Mouse (Mus musculus) limb, embryonic 15.5 days (tissue): ENCODE data around the gene Pate2. TPM values are rescaled to one million over a fixed set of nuclear protein-coding genes. Genes with fewer than 3 reads are reported as not detected.
"Not testable (repeated sequence)": the region's sequence is repeated elsewhere in the genome, so short reads cannot be mapped to it uniquely, and the experiment has no call there.

Experiments used
- ATAC-seq: fragments of 200-750 bp; cut with Nextera tagmentation; 2 replicates; pipeline ENCODE4 v1.8.0; 2017; ENCODE audit warnings: low read depth, moderate TSS enrichment; ENCODE audit not compliant: insufficient number of reproducible peaks, low FRiP score, low TSS enrichment
- H3K27ac ChIP-seq: fragments of 300-500 bp; sonication (generic); 2 replicates; pipeline ENCODE4 v1.5.1; 2015; ENCODE audit warnings: moderate library complexity, mild to moderate bottlenecking, inconsistent platforms
- H3K27me3 ChIP-seq: fragments of 300-500 bp; sonication (generic); 2 replicates; pipeline ENCODE4 v1.6.1; 2015; ENCODE audit warnings: inconsistent platforms
- H3K36me3 ChIP-seq: fragments of 300-500 bp; sonication (generic); 2 replicates; pipeline ENCODE4 v1.6.1; 2015; ENCODE audit warnings: inconsistent platforms
- H3K4me1 ChIP-seq: fragments of 300-500 bp; sonication (generic); 2 replicates; pipeline ENCODE4 v1.6.1; 2015; ENCODE audit warnings: inconsistent platforms
- H3K4me2 ChIP-seq: fragments of 300-500 bp; sonication (generic); 2 replicates; pipeline ENCODE4 v1.6.1; 2015; ENCODE audit warnings: mild to moderate bottlenecking, inconsistent platforms
- H3K4me3 ChIP-seq: fragments of 300-500 bp; sonication (generic); 2 replicates; pipeline ENCODE4 v1.5.1; 2015; ENCODE audit warnings: mild to moderate bottlenecking, inconsistent platforms
- H3K9ac ChIP-seq: fragments of 300-500 bp; sonication (generic); 2 replicates; pipeline ENCODE4 v1.6.1; 2015; ENCODE audit warnings: inconsistent platforms
- H3K9me3 ChIP-seq: fragments of 300-500 bp; sonication (generic); 2 replicates; pipeline ENCODE4 v1.6.1; 2016; ENCODE audit warnings: inconsistent platforms
- WGBS: fragments of 180-500 bp; shearing (Covaris S2); methylation state at CpG from one replicate; pipeline ENCODE4 v1.1.7; 2015; 5-methylcytosine and 5-hydroxymethylcytosine counted together
- polyA plus RNA-seq: library from polyadenylated mRNA; unstranded; fragments of >200 nt; fragmentation: Nextera tagmentation; extraction: Ambion mirVana; gene quantifications from 2 replicates; pipeline ENCODE4 v1.2.1, GENCODE M21; 2015

Pate2 gene
- polyA plus RNA-seq, 1 experiment from 2014 or later, result 0.83 TPM

GRCm38 (mm10) chr9:35614005-35614404 is 43.9 kb downstream of the Pate2 start:
- Histone ChIP-seq H3K36me3 (no peaks in the 10 kb centered on the region), H3K27ac (no peak overlapping the region), H3K4me2 (no peak overlapping the region), H3K4me1 (no peaks in the 10 kb centered on the region), H3K9me3 (no peaks in the 10 kb centered on the region), H3K9ac (no peak overlapping the region), H3K4me3 (no peak overlapping the region), H3K27me3 (no peaks in the 10 kb centered on the region)
- 23% methylated on average over 2 of the region's 2 CpGs for WGBS
- ATAC-seq, result no peak

- H3K27ac ChIP-seq, H3K4me2 ChIP-seq, H3K9me3 ChIP-seq, H3K27me3 ChIP-seq, H3K9ac ChIP-seq, H3K36me3 ChIP-seq, H3K4me3 ChIP-seq, H3K4me1 ChIP-seq, ATAC-seq: not testable (repeated sequence)
- 70% methylated on average over 2 of the region's 2 CpGs for WGBS
These were observed 46.7 kb downstream of the Pate2 start for GRCm38 (mm10) chr9:35616784-35617183.

GRCm38 (mm10) chr9:35632981-35633380 is 62.9 kb downstream of the Pate2 start:
- Histone ChIP-seq H3K36me3 (no peaks in the 10 kb centered on the region), H3K27ac (no peak overlapping the region), H3K4me2 (no peak overlapping the region), H3K9me3 (no peaks in the 10 kb centered on the region), H3K4me1 (no peaks in the 10 kb centered on the region), H3K27me3 (no peaks in the 10 kb centered on the region), H3K4me3 (no peak overlapping the region), H3K9ac (no peak overlapping the region)
- 87% methylated on average over 1 of the region's 1 CpGs for whole genome bisulfite sequencing
- no peak for ATAC-seq

GRCm38 (mm10) chr9:35648102-35648501 is 78.0 kb downstream of the Pate2 start, which contains the start of gene Pate3:
Pate3 (minus strand) TSS chr9:35648202.
- H3K4me2 ChIP-seq, result no peak within 1 kb of the TSS
- no peaks in the 10 kb centered on the region for H3K27me3 ChIP-seq
- no peak within 1 kb of the TSS for H3K27ac ChIP-seq
- 68% methylated on average over 1 of the region's 1 CpGs for WGBS
- H3K36me3 ChIP-seq, result no peaks in the 10 kb centered on the region
- no peak for ATAC-seq
- no peak within 1 kb of the TSS for H3K4me3 ChIP-seq
- no peak within 1 kb of the TSS for H3K9ac ChIP-seq
- H3K9me3 ChIP-seq, result no peaks in the 10 kb centered on the region
- H3K4me1 ChIP-seq, result no peaks in the 10 kb centered on the region

GRCm38 (mm10) chr9:35673557-35673956 is 103.5 kb downstream of the Pate2 start:
- 73% methylated on average over 2 of the region's 2 CpGs for WGBS
- Histone ChIP-seq H3K9me3 (no peaks in the 10 kb centered on the region), H3K36me3 (no peaks in the 10 kb centered on the region), H3K4me2 (no peak overlapping the region), H3K9ac (no peak overlapping the region), H3K27ac (no peak overlapping the region), H3K27me3 (no peaks in the 10 kb centered on the region), H3K4me1 (no peaks in the 10 kb centered on the region), H3K4me3 (no peak overlapping the region)
- ATAC-seq, result no peak

- H3K4me1 ChIP-seq, result no peaks in the 10 kb centered on the region
- H3K4me2 ChIP-seq, result no peak within 1 kb of the TSS
- no peak within 1 kb of the TSS for H3K9ac ChIP-seq
- H3K27ac ChIP-seq, result no peak within 1 kb of the TSS
- H3K36me3 ChIP-seq, result no peaks in the 10 kb centered on the region
- H3K4me3 ChIP-seq, result no peak within 1 kb of the TSS
- no peaks in the 10 kb centered on the region for H3K9me3 ChIP-seq
- no peaks in the 10 kb centered on the region for H3K27me3 ChIP-seq
- WGBS, result 35% methylated on average over 1 of the region's 1 CpGs
- no peak for ATAC-seq
These were observed 116.9 kb downstream of the Pate2 start, which contains the start of gene Pate1 for GRCm38 (mm10) chr9:35687013-35687412. Pate1 (minus strand) TSS chr9:35687390.

GRCm38 (mm10) chr9:35691924-35692323 is 121.8 kb downstream of the Pate2 start:
- ATAC-seq, result no peak
- Histone ChIP-seq H3K9me3 (no peaks in the 10 kb centered on the region), H3K4me3 (no peak overlapping the region), H3K9ac (no peak overlapping the region), H3K36me3 (no peaks in the 10 kb centered on the region), H3K27ac (no peak overlapping the region), H3K4me1 (no peaks in the 10 kb centered on the region), H3K27me3 (no peaks in the 10 kb centered on the region), H3K4me2 (no peak overlapping the region)

GRCm38 (mm10) chr9:35707265-35707664 is 137.2 kb downstream of the Pate2 start:
- no peak overlapping the region for H3K9ac ChIP-seq
- H3K36me3 ChIP-seq, result no peaks in the 10 kb centered on the region
- no peak overlapping the region for H3K4me3 ChIP-seq
- H3K27me3 ChIP-seq, result no peaks in the 10 kb centered on the region
- H3K4me1 ChIP-seq, result no peaks in the 10 kb centered on the region
- ATAC-seq, result no peak
- H3K9me3 ChIP-seq, result no peaks in the 10 kb centered on the region
- no peak overlapping the region for H3K4me2 ChIP-seq
- H3K27ac ChIP-seq, result no peak overlapping the region

Other genes starting within 250 kb of the Pate2 start
- 28.6 and 35.9 TPM in 2 replicates for gene Cdon, start 149.2 kb upstream of the Pate2 start, polyA plus RNA-seq
- gene Gm1113, start 52.0 kb upstream of the Pate2 start, polyA plus RNA-seq, result not detected in 2 replicates
- 2.1 and 2.4 TPM in 2 replicates for gene Ddx25, start 11.8 kb upstream of the Pate2 start, polyA plus RNA-seq
- gene Pus3, start 11.7 kb upstream of the Pate2 start, polyA plus RNA-seq, result 17.2 and 19.2 TPM in 2 replicates
- 14.2 and 14.4 TPM in 2 replicates for gene Hyls1, start 114 bp downstream of the Pate2 start, polyA plus RNA-seq
- not detected in 2 replicates for gene Pate4, start 41.7 kb downstream of the Pate2 start, polyA plus RNA-seq
- gene Pate3, start 77.9 kb downstream of the Pate2 start, polyA plus RNA-seq, result not detected in 2 replicates
- not detected in 2 replicates for gene Pate1, start 117.1 kb downstream of the Pate2 start, polyA plus RNA-seq
- gene Gm17677, start 170.8 kb downstream of the Pate2 start, polyA plus RNA-seq, result not detected in 2 replicates
- not detected in 2 replicates for gene Gm17727, start 207.8 kb downstream of the Pate2 start, polyA plus RNA-seq
- not detected in 2 replicates for gene Gm27235, start 219.8 kb downstream of the Pate2 start, polyA plus RNA-seq
- not detected in 2 replicates for gene D730048I06Rik, start 219.8 kb downstream of the Pate2 start, polyA plus RNA-seq